In the genomic region with DNA sequence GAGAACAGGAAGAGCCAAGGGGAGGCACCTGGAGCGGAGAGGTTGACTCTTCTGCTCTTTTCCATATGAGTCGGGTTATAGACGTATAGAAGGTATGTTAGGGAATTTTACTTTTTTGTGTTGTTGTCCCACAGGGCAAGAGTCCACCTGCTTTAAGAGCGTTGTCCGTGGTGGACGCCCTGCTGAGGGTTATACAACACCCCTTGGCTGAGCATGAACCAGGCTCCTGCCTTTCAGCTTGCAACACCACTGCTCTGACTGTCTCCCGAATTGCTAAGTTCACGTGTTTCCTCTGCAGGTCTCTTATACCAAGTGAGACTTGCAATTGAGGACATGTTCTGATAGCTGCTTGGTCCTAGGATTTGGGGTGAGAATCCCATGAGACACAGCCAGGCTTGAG, we compare ENCODE assay signal across 23 mouse cellular contexts.
"Had no signal": no experiment of that assay in that cellular context is flagged by ENCODE, and none has a peak within 500 bp of the region (broad histone marks: within the 10 kb centered on the region; RNA-seq: fewer than 3 reads in every experiment).

No protein-coding gene starts in this region.

- H3K27ac ChIP-seq: layer of hippocampus, adult 2 months; limb, embryonic 10.5 days; limb, embryonic 13.5 days; liver, embryonic 12.5 days; liver, embryonic 15.5 days; lung, embryonic 15.5 days; midbrain, embryonic 10.5 days; midbrain, embryonic 13.5 days; neural tube, embryonic 13.5 days; stomach, embryonic 15.5 days had no signal

- H3K4me1 ChIP-seq: liver, embryonic 12.5 days; liver, embryonic 15.5 days; lung, embryonic 15.5 days; megakaryocyte, embryonic 14.5 days; stomach, embryonic 15.5 days had no signal

- H3K4me3 ChIP-seq: layer of hippocampus, adult 2 months; limb, embryonic 10.5 days; limb, embryonic 13.5 days; liver, embryonic 12.5 days; liver, embryonic 15.5 days; lung, embryonic 15.5 days; megakaryocyte, embryonic 14.5 days; midbrain, embryonic 10.5 days; midbrain, embryonic 13.5 days; myocyte; neural tube, embryonic 13.5 days; stomach, embryonic 15.5 days had no signal

- H3K4me2 ChIP-seq: limb, embryonic 13.5 days; liver, embryonic 12.5 days; liver, embryonic 15.5 days; lung, embryonic 15.5 days; midbrain, embryonic 13.5 days; neural tube, embryonic 13.5 days; stomach, embryonic 15.5 days had no signal

- ATAC-seq: intestine, postnatal 0 days; liver, embryonic 12.5 days; midbrain, embryonic 13.5 days; midbrain, embryonic 16.5 days had no signal

- H3K27me3 ChIP-seq: limb, embryonic 13.5 days; liver, embryonic 12.5 days; liver, embryonic 15.5 days; lung, embryonic 15.5 days; midbrain, embryonic 13.5 days; neural tube, embryonic 13.5 days; stomach, embryonic 15.5 days had no signal

- H3K9me3 ChIP-seq: limb, embryonic 10.5 days; limb, embryonic 13.5 days; liver, embryonic 12.5 days; liver, embryonic 15.5 days; lung, embryonic 15.5 days; megakaryocyte, embryonic 14.5 days; midbrain, embryonic 10.5 days; midbrain, embryonic 13.5 days; neural tube, embryonic 13.5 days; stomach, embryonic 15.5 days had no signal

- H3K36me3 ChIP-seq: limb, embryonic 10.5 days; limb, embryonic 13.5 days; liver, embryonic 12.5 days; liver, embryonic 15.5 days; lung, embryonic 15.5 days; stomach, embryonic 15.5 days had no signal

- DNase-seq: layer of hippocampus, adult 9-11 months; liver; lung, adult 18-20 months; lung, postnatal 10 days; lung, postnatal 36 days; retina, postnatal 1 day; right cerebral cortex, postnatal 25 days; spleen, adult 18-20 months; thymus, postnatal 25 days had no signal

- H3K9ac ChIP-seq: limb, embryonic 13.5 days; liver, embryonic 12.5 days; liver, embryonic 15.5 days; lung, embryonic 15.5 days; midbrain, embryonic 13.5 days; neural tube, embryonic 13.5 days; stomach, embryonic 15.5 days had no signal
